Mouse (Mus musculus): ENCODE results near the gene Slc19a1.

Slc19a1 gene

DNA sequence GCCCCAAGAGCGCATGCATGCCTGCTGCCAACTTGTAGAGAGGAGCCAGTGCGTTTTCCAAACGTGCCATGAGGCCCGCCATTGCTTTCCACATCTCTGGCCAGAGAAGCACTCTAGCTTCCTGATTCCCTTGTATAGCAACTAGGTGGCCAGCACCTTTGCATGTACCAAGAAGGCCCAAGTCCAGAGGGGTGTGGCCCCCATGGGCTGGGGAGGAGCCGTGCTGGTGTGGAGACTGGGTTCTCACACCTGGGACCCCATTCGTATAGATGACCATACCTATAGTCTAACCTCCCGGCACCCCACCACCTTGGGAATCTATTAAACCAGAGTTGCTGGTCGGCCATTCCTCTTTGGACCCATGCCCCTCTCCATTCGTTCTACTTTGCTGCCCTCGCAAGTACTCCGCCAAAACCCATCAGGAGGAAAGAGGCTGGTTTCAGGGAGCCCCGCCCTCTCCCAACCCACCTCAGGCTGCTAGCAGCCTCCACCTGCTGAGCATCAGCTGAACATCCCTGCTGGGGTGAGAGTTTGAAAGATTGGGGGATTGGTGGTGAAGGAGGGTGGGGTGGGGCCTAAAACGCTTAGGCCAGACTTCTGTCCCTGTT lies at the start of gene Slc19a1:
Gene Slc19a1, plus strand, starts transcription at position 474 of the 608 bp plus-strand sequence.
- no peak for DNase-seq (ENCODE audit: low spot score in 2 of 2)

DNA sequence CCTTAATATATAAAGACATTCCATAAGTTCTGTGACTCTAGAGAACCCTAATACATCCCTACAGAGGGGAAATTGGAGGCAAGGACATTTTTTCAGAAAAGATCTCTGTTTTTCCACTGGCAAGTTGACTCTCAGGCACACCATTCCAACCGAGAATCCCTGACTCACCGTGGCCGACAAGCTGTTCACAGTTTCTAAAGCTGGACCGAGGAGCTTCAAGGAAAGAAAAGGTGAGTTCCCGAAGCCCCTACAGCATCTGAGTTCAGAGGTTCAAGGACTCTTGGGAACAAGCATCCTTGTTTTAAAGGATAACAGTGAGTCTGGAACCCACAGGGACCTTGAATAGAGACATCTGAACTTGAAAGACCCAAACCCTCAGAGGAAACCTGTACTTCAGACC lies 43.5 kb upstream of the Slc19a1 start:
- DNase-seq (ENCODE audit: low spot score in 2 of 2) = no peak

DNA sequence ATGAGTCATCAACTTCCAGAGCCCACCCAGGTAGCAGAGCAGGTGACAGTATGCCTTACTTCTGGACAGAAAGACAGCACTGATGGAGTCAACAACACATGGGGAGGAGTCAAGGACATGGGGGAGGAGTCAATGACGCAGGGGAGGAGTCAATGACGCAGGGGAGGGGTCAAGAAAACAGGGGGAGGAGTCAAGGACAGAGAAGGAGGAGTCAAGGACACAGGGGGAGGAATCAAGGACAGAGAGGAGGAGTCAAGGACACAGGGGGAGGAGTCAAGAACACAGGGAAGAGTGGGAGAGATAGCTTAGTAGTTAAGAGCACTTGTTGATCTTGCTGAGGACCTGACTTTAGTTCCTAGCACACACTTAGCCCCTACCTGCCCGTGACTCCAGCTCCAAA lies 39.6 kb upstream of the Slc19a1 start:
- DNase-seq (ENCODE audit: low spot score in 2 of 2) = no peak

DNA sequence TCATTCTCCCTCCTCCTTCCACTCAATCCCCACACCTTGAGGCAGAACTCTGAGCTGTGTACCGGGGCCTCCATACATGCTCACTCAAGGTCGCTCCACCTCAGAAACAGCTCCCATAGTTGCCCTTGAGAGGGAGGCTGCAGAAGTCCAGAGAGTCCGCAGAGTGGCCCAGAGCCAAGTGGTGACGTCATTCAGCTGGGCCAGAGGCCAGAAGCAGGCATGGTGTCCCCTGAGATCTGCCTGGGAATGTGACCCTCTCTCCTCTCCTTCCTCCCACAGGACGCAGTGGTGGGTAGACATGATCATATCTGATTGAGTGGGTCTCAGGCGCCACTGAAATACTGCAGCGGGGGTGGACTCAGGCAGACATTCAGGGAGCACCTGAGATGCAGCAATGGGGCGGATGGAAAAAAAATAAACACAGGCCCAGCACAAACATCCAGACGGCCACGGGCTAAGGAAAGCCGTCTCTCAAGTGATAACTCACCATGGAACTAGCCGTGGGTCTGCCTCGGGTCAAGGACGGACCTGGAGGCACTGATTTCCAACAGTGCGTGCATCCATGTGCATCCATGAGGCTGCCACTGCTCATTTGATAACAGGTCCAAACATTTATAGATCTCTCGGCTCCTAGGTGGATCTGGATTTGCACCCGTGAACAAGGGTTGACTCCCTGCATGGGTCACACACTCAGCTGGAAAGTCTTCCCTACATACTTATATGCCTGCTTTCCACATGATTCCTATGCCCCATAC lies 34.1 kb upstream of the Slc19a1 start:
- DNase-seq (ENCODE audit: low spot score in 2 of 2) = peak; percentile 77 to 79

DNA sequence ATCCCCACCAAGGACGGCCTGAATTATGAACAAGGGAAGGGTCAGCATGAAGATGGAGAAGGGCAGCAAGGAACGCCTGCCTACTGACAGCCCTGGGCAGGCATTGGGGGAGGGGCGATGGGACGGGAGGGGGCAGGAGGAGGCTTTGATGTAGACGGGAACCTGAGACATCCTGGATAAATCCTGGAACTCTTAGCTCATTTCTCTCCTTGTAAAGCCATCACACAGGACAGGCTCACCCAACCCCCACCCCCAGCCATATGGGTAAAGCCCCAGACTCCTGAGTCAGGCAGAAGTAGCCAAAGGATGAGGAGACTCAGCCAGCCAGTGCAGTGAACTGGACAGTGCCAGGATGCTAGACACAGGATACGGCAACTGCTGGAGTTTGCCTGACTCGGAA lies 27.1 kb upstream of the Slc19a1 start:
- DNase-seq (ENCODE audit: low spot score in 2 of 2) = no peak

DNA sequence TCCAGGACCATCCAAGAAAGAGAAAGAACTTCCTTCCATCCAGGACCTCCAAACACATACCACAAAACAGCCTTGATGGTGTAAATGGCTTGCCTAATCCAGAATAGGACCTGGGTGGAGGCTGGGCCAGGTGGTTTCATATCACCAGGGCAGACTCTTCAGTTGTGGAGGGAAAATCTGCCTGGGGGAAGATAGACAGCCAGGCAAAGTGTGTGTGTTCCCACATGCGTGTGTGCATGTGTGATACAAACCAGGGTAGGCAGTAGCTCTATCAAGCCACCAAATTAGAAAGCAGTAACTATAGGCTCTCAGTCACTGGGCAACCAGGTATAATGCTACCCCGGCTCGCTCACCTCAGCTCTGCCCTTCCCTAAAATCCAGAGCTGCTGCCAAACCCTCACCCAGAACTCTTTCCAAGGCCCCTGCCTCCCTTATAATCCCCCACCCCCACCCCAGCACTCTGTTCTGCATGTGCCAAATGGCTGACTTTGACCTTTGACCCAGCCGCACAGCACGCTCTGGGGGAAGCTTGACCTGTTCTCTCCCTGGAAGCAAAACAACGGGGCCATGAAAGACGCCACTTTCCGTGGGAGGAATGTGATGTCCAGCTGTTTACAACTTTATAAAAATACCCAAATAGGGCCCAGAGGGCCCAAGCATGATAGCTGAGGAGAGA lies 24.5 kb upstream of the Slc19a1 start:
- DNase-seq (ENCODE audit: low spot score in 2 of 2) = peak in 1 of 2 experiments; percentile 51

DNA sequence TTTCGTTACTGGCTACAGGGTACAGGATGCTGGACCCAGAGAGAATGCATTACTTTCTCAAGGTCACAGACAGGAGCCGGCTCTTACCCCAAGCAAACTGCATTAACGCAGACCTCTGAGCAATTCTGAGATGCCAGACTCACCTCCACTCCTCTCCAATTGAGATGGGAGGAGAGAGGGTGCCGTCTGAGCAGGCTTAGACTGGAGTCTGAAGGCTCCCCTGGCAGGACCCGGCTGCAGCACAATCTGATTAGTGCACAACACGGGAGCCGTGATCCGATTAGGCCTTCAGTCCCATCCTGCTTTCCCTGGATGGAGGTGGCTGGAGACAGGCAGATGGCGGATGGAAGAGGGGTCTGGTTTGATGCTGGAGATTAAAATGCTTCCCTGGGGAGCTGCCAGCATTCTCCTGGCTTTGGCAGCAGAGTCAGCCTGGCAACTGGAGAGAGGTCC lies 23.9 kb upstream of the Slc19a1 start:
- no peak for DNase-seq (ENCODE audit: low spot score in 2 of 2)

DNA sequence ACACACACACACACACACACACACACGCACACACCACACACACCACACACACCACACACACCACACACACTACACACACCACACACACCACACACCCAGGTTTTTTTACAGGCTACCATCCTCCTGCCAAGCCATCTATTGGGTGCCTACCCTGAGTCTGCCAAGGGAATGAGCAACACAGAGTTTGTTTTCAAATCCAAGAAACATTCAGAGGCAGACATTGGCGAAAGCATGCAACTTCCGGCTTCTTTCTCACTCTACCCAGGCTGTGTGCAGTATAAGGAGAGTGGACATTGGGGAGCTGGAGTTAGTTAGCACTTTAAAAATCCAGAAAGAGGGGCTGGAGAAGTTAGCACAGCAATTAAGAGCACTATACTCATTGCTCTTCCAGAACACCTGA lies 23.3 kb upstream of the Slc19a1 start:
- DNase-seq (ENCODE audit: low spot score in 2 of 2) = no peak

DNA sequence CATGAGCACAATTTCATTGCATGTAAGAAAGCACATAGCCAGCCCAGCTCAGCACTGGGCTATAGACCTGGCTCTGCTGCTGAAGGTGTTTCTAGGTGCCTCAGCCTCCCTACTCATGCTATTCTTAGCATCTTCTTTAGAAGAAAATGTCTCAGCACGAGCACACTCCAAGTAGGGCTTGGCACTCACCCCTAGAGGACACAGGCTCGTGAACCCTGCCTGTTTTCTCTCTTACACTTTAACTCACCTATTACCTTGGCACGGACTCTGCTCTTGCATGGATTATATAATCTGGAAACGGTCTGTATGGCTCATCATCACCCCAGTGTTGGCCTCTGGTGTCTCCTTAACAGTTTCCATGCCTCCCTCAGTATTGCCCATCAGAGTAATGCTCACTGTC lies 20.4 kb upstream of the Slc19a1 start:
- no peak for DNase-seq (ENCODE audit: low spot score in 2 of 2)

DNA sequence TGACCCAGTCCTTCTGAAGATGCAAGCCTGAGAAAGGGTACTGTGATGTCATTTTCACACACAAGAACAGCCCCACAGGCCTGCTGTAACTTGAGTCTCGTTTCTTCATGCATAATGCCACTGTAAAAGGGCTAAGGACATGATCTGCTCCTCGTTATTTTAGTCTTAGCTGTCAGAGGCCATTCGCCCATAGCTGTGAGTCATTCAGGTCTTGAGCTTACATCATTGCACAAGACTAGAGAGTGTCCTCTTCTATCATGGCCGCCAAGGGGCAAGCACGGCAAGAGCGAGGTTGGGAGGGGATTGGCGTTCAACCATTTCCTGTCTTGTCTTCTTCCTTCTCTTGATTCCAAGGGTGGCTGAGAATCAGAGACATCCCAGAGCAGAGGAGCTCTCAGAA lies 16.0 kb upstream of the Slc19a1 start:
- DNase-seq (ENCODE audit: low spot score in 2 of 2) = no peak

DNA sequence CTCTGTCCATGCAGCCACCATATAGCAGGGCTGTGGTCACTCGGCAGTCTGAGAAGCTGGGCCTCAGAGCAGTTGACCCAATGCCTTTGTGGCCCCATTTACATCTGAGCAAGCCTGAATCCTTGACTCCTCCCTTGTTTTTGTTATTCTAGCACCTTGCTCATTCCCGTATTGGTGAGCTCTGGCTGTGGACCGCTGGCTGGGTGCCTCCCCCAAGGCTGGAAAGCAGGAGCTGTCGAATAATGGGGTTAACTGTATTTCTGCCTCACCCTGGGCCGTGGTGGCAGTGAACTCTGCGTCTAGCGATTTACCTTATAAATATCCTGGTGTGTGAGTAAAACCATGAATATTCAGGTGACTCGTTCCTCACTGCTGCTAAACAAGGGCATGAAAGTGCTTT lies 15.5 kb upstream of the Slc19a1 start:
- DNase-seq (ENCODE audit: low spot score in 2 of 2) = no peak

DNA sequence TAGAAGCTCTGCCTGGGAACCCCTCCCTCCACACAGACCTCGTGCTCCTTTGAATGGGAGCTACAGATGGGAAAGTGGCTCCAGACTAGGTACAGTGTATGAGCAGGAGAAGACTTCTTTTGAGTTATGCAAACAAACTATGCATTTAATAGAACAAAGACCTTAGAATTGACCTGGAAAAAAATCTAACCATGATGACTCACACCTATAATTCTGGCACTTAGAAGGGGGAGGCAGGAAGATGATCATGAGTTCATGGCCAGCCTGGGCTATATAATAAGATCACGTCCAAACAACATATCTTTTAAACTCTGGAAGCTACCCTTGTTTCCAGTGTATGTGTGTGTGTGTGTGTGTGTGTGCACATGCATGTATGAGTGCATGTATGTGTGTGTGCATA lies 15.0 kb upstream of the Slc19a1 start:
- DNase-seq (ENCODE audit: low spot score in 2 of 2) = no peak

DNA sequence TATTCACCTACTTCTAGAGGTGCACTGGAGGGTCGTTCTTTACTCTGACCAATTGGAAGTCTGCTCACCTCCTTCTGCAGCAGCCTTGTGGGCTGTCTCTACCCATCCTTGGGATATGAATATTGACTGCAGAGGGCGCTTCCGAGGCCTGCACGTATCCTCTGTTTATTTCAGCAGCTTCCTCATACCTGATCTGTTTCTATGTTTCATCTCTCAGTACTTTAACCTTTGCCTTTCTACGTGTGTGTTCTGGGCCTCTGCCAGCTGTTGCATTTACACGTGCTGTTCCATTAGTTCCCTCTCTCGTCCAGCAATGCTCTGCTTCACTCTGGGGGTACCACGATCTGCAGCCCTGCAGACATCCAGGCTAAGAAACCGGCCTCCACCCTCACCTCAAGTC lies 14.4 kb upstream of the Slc19a1 start:
- no peak for DNase-seq (ENCODE audit: low spot score in 2 of 2)

DNA sequence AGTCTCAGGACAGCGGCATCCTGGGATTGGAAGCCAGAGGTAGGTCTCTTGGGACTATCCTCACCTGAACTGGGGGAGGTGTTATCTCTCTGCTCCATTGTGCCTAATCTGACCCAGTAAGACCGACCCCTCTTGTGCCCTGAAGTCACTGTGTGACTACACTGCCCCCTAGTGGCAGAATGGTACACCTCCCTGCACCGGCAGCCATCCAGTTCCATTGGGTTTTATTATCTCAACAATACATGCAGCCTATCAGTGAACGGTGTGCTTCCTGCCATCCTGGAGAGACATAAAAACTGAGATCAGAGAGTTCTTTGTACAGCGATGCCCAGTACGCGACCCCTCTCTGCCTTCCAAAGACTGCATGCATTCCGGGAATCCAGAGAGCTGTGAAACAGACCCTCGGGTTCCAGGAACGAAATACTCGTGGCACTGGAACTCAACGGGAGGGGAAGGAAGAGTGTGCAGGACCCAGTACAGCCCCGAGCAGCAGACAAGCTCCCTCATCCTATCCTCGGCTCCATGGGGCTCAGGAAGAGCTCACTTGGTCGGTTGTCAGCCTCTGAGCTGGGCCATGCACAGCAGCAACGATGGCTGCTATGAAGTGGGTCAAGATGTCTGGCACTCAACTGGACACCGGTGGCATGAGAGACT lies 10.5 kb upstream of the Slc19a1 start:
- peak; percentile 63 to 77 for DNase-seq (ENCODE audit: low spot score in 2 of 2)

DNA sequence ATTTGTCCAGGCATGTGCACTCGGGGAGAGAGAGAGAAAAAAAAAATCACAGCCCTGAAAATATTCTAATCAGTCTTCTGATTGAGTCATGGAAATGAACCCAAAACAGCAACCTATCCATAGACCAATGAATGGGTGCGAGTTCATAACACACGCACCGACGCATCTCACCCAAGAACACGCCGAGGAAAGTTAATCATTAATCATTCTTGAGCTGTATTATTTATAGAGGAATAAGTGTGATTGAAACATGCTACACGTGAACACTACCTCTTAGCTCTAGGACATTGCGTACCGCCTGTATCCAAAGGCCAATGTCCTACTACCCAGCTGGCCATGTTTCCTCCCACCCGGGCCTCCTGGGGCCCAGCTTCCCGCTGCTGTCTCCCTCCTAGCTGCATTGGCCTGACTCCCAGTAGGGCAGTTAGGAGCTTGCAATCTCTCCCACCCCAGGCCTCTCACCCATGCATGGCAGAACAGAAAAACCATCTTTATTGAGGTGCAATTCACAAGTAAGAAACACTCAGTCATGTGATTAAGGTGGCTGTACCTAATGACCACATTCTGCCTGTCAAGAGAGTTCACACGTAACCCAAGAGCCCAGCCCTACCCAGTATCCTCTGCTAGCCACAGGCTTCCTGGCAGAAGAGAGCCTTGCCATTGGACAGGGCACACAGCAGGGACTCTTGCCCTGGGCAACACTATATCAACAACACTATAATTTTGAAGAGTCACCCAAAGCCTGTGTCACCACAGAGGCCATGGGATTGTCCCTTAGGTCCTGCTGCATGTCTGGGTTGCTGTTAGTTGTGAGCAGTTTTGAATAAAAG lies 9.5 kb upstream of the Slc19a1 start:
- DNase-seq (ENCODE audit: low spot score in 2 of 2) = no peak

DNA sequence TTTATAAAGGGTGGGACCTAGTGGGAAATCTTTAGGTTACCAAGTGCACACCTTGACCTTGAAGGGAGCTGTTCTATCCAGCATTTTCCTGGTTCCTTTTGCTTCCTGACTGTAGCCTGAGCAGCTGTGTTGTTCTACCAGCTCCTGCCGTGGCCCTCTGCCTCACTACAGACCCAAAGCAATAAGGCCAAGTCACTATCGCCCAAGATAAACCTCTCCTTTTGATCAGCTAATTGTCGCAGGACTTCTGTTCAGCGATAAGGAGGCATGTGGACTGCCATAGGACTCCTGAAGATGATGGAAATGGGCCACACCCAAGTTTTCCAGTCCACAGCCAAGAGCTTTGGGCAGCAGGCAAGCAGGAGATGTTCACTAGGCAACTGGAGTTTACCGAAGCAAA lies 7.8 kb upstream of the Slc19a1 start:
- no peak for DNase-seq (ENCODE audit: low spot score in 2 of 2)

DNA sequence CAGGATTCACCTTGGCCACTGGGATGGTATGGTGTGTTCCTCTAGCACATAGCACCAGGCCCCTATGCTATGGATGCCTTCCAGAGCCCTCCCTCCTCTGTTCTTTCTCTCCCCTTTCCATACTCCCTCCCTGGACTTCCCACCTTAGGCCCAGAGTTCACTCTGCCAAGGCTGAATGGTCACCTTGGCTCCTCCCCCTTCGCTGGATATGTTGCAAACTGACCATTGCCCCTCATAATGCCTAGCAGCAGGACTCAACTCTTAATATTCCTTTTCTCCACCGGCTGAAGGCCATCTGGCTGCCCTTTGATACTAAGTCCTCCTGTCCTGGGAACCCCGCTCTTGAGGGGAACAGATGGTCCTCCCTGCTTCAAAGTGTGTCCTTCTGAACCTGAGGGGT lies 5.1 kb upstream of the Slc19a1 start:
- no peak for DNase-seq (ENCODE audit: low spot score in 2 of 2)

DNA sequence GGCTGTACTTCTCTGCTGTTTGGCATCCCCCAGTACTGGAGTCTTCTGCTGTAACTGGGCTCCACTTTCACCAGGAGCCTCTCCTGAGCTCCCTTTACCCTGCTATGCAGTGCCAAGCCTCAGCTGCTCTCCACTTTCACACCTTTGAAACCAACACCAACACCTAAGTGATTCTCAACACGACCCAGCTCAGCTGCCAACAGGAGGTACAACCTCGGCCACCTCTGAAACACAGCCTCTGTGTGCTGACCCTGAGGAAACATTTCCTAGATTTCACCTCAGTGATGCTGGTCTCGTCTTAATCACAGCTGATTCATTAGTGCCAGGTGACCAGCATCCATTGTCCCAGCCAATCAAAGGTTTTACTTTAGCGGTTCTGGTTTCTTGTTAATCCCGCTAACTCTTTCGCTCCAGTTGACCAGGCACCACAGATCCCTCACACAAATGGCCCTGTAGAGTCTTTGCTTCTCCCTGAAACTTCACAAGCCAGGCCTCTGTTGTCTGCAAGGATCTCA lies 3.2 kb upstream of the Slc19a1 start:
- no peak for DNase-seq (ENCODE audit: low spot score in 2 of 2)

DNA sequence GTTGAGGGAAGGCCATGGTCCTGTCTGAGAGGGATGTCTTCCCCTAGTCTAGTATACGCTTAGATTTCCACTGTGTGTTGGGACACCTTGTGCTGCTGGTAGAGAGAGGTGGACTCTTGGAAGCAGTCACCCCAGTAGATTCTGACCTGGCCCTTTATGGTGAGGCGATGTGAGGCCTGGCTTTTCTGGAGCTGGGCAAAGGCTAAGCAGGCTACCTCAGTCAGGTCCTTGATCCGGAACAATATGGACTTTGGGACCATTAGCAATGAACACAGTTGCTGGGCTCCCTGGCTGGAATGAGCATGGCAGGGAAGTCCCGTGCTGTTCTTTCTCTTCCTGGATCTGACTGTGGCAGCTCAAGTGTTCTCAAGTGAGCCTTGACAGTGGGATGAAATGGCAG lies 2.3 kb upstream of the Slc19a1 start:
- no peak for DNase-seq (ENCODE audit: low spot score in 2 of 2)

DNA sequence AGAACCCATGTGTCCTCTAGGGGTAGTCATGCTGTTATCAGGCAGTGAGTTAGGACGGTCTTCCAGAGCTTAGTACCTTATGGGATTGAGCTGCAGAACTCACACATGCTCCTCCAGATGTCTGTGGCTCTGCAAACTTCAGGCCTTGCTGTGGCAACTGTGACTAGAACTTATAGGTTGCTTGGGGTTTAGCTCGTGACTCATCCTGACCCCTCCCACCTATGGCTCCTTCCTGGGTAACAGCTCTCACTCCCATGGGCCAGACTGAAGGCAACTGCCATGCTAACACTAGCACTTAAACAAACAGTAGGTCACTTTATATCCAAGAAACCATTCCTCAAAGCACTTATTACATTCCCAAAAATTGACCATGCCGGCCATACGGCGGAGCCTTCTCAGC lies 1.4 kb upstream of the Slc19a1 start:
- no peak for DNase-seq (ENCODE audit: low spot score in 2 of 2)

DNA sequence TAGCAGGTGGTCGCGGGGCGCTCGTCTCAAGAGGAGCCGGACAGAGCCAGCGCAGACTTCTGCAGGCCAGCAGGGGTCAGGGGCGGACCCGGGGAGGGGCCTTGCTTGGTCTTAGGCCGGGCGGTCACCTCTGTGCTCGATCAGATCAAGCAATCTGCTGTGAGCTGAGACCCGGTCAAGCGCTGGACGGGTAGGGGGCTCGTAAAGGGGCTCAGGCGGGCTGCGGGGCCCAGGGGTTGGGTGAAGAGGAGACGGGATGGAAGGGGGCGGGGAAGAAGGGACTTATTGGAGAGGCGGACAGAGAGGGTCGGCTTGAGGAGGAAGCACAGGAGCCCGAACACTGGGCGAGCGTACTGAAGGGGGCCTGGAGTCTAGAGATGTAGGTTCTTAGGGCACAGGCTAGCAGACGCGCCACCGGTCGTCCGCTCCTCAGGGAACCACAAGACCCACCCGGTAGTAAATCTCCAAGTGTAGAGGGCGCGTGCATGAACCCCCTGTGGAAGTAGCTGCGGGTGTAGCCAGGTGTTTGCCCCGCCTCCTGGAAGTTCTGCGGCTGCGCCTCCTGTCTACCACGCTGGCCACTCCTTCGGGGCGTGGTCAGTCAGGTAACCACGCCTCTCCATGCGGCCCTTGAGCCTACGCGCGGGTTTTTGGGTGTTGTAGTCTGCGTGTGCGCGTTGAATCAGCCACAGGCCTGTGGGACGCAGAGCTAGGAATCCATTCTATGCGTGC lies 716 bp downstream of the Slc19a1 start:
- peak; percentile 88 to 92 for DNase-seq (ENCODE audit: low spot score in 2 of 2)
